35 mouse cellular contexts compared by ENCODE assay signal in the genomic region with DNA sequence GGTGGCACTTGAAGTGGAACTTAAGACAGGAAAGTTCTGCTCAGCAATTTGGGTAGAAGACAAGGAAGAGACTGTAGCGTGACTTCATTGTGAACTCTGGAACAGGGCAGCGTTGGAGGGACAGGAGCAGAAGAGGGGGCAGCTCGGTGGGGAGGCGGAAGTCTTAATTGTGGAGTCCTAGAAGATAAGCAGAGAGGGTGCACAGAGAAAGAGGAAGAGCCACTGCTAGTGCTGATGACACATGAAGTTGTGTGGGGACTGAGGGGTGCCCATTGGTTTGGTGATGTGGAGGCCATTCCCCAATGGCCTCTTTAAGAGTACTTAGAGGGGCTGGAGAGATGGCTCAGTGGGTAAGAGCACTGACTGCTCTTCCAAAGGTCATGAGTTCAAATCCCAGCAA.
"Had no signal": no experiment of that assay in that cellular context is flagged by ENCODE, and none has a peak within 500 bp of the region (broad histone marks: within the 10 kb centered on the region; RNA-seq: fewer than 3 reads in every experiment).

No protein-coding gene starts in this region.

- ATAC-seq: hindbrain, embryonic 16.5 days; hindbrain, postnatal 0 days; inflammation-experienced regulatory T-cells, adult 6 months; intestine, embryonic 15.5 days; intestine, embryonic 16.5 days; intestine, postnatal 0 days had no signal

- H3K9me3 ChIP-seq: heart, embryonic 10.5 days; heart, embryonic 12.5 days; heart, embryonic 13.5 days; heart, embryonic 15.5 days; hindbrain, embryonic 10.5 days; hindbrain, embryonic 13.5 days; hindbrain, embryonic 15.5 days; intestine, embryonic 15.5 days; kidney, embryonic 15.5 days had no signal

- H3K27ac ChIP-seq: heart, embryonic 10.5 days; heart, embryonic 13.5 days; heart, embryonic 15.5 days; hindbrain, embryonic 10.5 days; hindbrain, embryonic 13.5 days; hindbrain, embryonic 14.5 days; hindbrain, embryonic 15.5 days; hindbrain, postnatal 0 days; intestine, embryonic 15.5 days; kidney, embryonic 15.5 days; kidney, postnatal 0 days; layer of hippocampus, adult 2 months; left cerebral cortex, adult 2 months had no signal

- H3K4me1 ChIP-seq: intestine, embryonic 15.5 days had no signal

- H3K9ac ChIP-seq: heart, embryonic 12.5 days; heart, embryonic 13.5 days; heart, embryonic 15.5 days; hindbrain, embryonic 13.5 days; hindbrain, embryonic 14.5 days; hindbrain, embryonic 15.5 days; intestine, embryonic 15.5 days; kidney, embryonic 15.5 days had no signal

- DNase-seq: heart, postnatal 10 days; heart, postnatal 14 days; heart, postnatal 36 days; heart, postnatal 4 days; kidney, adult 11 months; kidney, adult 18-20 months; kidney, adult 2 months; kidney, adult 8-10 months; kidney, adult 9 months; kidney, postnatal 10 days; kidney, postnatal 14 days; kidney, postnatal 25 days; kidney, postnatal 36 days; kidney, postnatal 4 days; layer of hippocampus, adult 9-11 months; layer of hippocampus, postnatal 36 days had no signal

- H3K4me2 ChIP-seq: heart, embryonic 11.5 days; heart, embryonic 12.5 days; heart, embryonic 13.5 days; heart, embryonic 15.5 days; hindbrain, embryonic 13.5 days; hindbrain, embryonic 14.5 days; hindbrain, embryonic 15.5 days; intestine, embryonic 15.5 days; kidney, embryonic 15.5 days had no signal

- H3K4me3 ChIP-seq: heart, embryonic 10.5 days; heart, embryonic 12.5 days; heart, embryonic 13.5 days; heart, embryonic 15.5 days; hindbrain, embryonic 10.5 days; hindbrain, embryonic 13.5 days; hindbrain, embryonic 15.5 days; intestine, embryonic 15.5 days; kidney, embryonic 15.5 days; layer of hippocampus, adult 2 months; left cerebral cortex, adult 2 months had no signal

- H3K27me3 ChIP-seq: heart, embryonic 12.5 days; heart, embryonic 13.5 days; heart, embryonic 15.5 days; hindbrain, embryonic 13.5 days; hindbrain, embryonic 15.5 days; intestine, embryonic 15.5 days; kidney, embryonic 15.5 days had no signal
